Mouse (Mus musculus) olfactory bulb, adult 2 months (tissue): Measurements from ENCODE around the gene D630023F18Rik.

Source experiments
- CTCF ChIP-seq: fragments of 200-500 bp; IDR thresholded peaks from 2 replicates; pipeline ENCODE4 v1.5.1; 2012; ENCODE audit warnings: low read depth, mild to moderate bottlenecking, low read length, moderate library complexity; ENCODE audit not compliant: insufficient read depth
- POLR2A ChIP-seq: fragments of 200-500 bp; IDR thresholded peaks from 2 replicates; pipeline ENCODE4 v1.6.1; 2012; ENCODE audit warnings: mild to moderate bottlenecking, low read depth, low read length, moderate library complexity; ENCODE audit not compliant: insufficient read depth

- TF ChIP-seq POLR2A, result no peak
- TF ChIP-seq CTCF, result no peak
Measured at GRCm38 (mm10) chr1:65118150-65118913, 4.7 kb downstream of the D630023F18Rik start.
